Mouse (Mus musculus) mouse embryonic stem cell (cell line): ENCODE measurements around the gene Ulk1.
"Not testable (repeated sequence)": the region's sequence is repeated elsewhere in the genome, so short reads cannot be mapped to it uniquely, and the experiment has no call there.

Experiments used
- in situ Hi-C, 2 experiments: fragments of 300-500 bp; cut with MboI; formaldehyde crosslinking; loops; 1 replicate in 1 of 2; 3 replicates in 1 of 2; pipeline ENCODE4 v1.14.3; 2019 to 2020; ENCODE audit warnings: low sequenced_read_pairs in 2 of 2, low pct_unique_long_range_greater_than_20kb in 1 of 2, mixed read lengths in 1 of 2; ENCODE audit not compliant: unreplicated experiment in 1 of 2

Ulk1 gene

GRCm38 (mm10) chr5:110809667-110810325 lies at the start of gene Ulk1:
Gene Ulk1, minus strand, starts transcription at chr5:110810097.
- in situ Hi-C loops = no loop called here

- in situ Hi-C loops = no loop called here
Measured at GRCm38 (mm10) chr5:110859013-110859650, 49.2 kb upstream of the Ulk1 start.

- in situ Hi-C loops = no loop called here
Measured at GRCm38 (mm10) chr5:110857091-110857490, 47.2 kb upstream of the Ulk1 start.

GRCm38 (mm10) chr5:110852990-110853389 lies 43.1 kb upstream of the Ulk1 start:
- in situ Hi-C loops = no loop called here

- in situ Hi-C loops = no loop called here
Measured at GRCm38 (mm10) chr5:110841046-110841862, 31.4 kb upstream of the Ulk1 start.

GRCm38 (mm10) chr5:110840465-110840864 lies 30.6 kb upstream of the Ulk1 start:
- in situ Hi-C loops = no loop called here

GRCm38 (mm10) chr5:110839678-110840365 lies 29.9 kb upstream of the Ulk1 start, which contains the start of the genes Hscb and Chek2:
Gene Hscb, minus strand, starts transcription at chr5:110839777.
Gene Chek2, plus strand, starts transcription at chr5:110839979.
- in situ Hi-C loops = no loop called here

- in situ Hi-C loops = no loop called here
Measured at GRCm38 (mm10) chr5:110839038-110839677, 29.3 kb upstream of the Ulk1 start.

GRCm38 (mm10) chr5:110838016-110838415 lies 28.1 kb upstream of the Ulk1 start:
- in situ Hi-C loops = not testable (repeated sequence)

- in situ Hi-C loops = no loop called here
Measured at GRCm38 (mm10) chr5:110835959-110836358, 26.1 kb upstream of the Ulk1 start.

- in situ Hi-C loops = no loop called here
Measured at GRCm38 (mm10) chr5:110831036-110831720, 21.3 kb upstream of the Ulk1 start.

GRCm38 (mm10) chr5:110827576-110827975 lies 17.7 kb upstream of the Ulk1 start:
- in situ Hi-C loops = no loop called here

- in situ Hi-C loops = no loop called here
Measured at GRCm38 (mm10) chr5:110826781-110827495, 17.0 kb upstream of the Ulk1 start.

- in situ Hi-C loops = no loop called here
Measured at GRCm38 (mm10) chr5:110824421-110824820, 14.5 kb upstream of the Ulk1 start.

GRCm38 (mm10) chr5:110808821-110809666 lies 853 bp downstream of the Ulk1 start:
- in situ Hi-C loops = no loop called here

- in situ Hi-C loops = no loop called here
Measured at GRCm38 (mm10) chr5:110808061-110808631, 1.8 kb downstream of the Ulk1 start.
